Mouse (Mus musculus): ENCODE data around the gene Nfu1. TPM values are rescaled to one million over a fixed set of nuclear protein-coding genes. Genes with fewer than 3 reads are reported as not detected.

The Nfu1 gene
- total and polyA plus RNA-seq, 2 experiments from 2014 or later = 166 to 338 TPM

DNA sequence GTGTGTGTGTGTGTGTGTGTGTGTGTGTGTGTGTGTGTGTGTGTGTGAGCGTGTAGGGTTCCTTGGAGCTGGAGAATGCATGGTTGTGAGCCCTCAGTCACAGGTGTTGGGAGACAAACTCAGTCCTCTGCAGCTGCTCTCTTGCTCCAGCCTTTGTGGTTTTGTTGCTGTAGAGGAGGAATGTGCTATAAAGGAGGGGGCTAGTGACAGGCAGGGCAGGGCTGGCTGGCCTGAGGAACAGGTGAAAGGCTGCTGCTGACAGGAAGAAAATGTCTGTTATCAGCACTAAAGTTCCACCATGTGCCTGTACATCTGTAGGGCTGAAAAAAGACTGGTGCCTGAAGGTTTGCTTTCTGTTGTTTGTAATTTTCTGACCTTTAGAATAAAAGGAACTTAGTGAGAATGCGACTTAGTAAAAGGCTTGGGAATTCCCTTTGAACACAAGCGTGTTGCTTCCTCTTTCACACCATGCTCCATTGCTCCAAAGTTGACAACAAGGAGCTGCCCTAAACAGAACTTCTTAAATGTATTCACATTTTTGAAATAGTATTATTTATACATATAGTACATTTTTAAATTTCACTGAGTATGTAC is 66.2 kb downstream of the Nfu1 start:
- H3K9ac ChIP-seq (replicated peaks; ENCODE audit: low read length) = no peak overlapping the region
- peaks cover 49% of the 10 kb centered on the region for H3K36me3 ChIP-seq (ENCODE audit: insufficient read depth, low read length)
- no peak for ATAC-seq
- H3K4me2 ChIP-seq (ENCODE audit: low read depth, low read length) = no peak overlapping the region
- WGBS = 57% methylated on average over 3 of the region's 3 CpGs
- no peak overlapping the region for H3K27ac ChIP-seq
- H3K9me3 ChIP-seq (ENCODE audit: low read length) = no peaks in the 10 kb centered on the region
- DNase-seq (ENCODE audit: low spot score) = no peak
- TF ChIP-seq CTCF (IDR thresholded peaks at IDR 0.05; ENCODE audit: low read depth) = no peak
- H3K4me1 ChIP-seq (ENCODE audit: insufficient read depth, low read length) = no peaks in the 10 kb centered on the region
- no peak overlapping the region for H3K4me3 ChIP-seq (ENCODE audit: low read length)
- no peaks in the 10 kb centered on the region for H3K27me3 ChIP-seq (ENCODE audit: insufficient read depth, low read length)

Other genes starting within 250 kb of the Nfu1 start
- 2.1 and 4.2 TPM in 2 replicates for gene Anxa4, start 215.7 kb upstream of the Nfu1 start, total RNA-seq (2014; rRNA removed)
- 6.4 and 6.8 TPM in 2 replicates for gene Anxa4, start 215.7 kb upstream of the Nfu1 start, polyA plus RNA-seq (2015; fragmentation: Nextera tagmentation; extraction: Ambion mirVana)
- gene Aak1, start 159.7 kb upstream of the Nfu1 start, total RNA-seq (2014; rRNA removed) = 77.8 and 80.8 TPM in 2 replicates
- gene Aak1, start 159.7 kb upstream of the Nfu1 start, polyA plus RNA-seq (2015; fragmentation: Nextera tagmentation; extraction: Ambion mirVana) = 27.0 and 32.6 TPM in 2 replicates
- 32.9 and 34.5 TPM in 2 replicates for gene Gfpt1, start 33.6 kb downstream of the Nfu1 start, total RNA-seq (2014; rRNA removed)
- 17.4 and 17.7 TPM in 2 replicates for gene Gfpt1, start 33.6 kb downstream of the Nfu1 start, polyA plus RNA-seq (2015; fragmentation: Nextera tagmentation; extraction: Ambion mirVana)
- 0.42 TPM in 1 of 2 replicates, not detected in the other for gene D6Ertd527e, start 95.5 kb downstream of the Nfu1 start, total RNA-seq (2014; rRNA removed)
- 0.10 TPM in 2 replicates for gene D6Ertd527e, start 95.5 kb downstream of the Nfu1 start, polyA plus RNA-seq (2015; fragmentation: Nextera tagmentation; extraction: Ambion mirVana)